Mouse (Mus musculus): ENCODE results near the gene Rcn3. TPM values are rescaled to one million over a fixed set of nuclear protein-coding genes. Genes with fewer than 3 reads are reported as not detected.
"Not testable (repeated sequence)": the region's sequence is repeated elsewhere in the genome, so short reads cannot be mapped to it uniquely, and the experiment has no call there.

Gene Rcn3
- polyA plus RNA-seq, 1 experiment from 2014 or later: 61.3 TPM

- no peak for ATAC-seq
- WGBS: 79% methylated on average over 8 of the region's 8 CpGs
Measured at GRCm38 (mm10) chr7:45105491-45105890, 13.5 kb upstream of the Rcn3 start.

GRCm38 (mm10) chr7:45104941-45105340, 12.9 kb upstream of the Rcn3 start:
- H3K9ac ChIP-seq: no peak overlapping the region
- ATAC-seq: no peak
- H3K4me2 ChIP-seq: no peak overlapping the region
- H3K27me3 ChIP-seq: no peaks in the 10 kb centered on the region
- H3K4me1 ChIP-seq: no peaks in the 10 kb centered on the region
- WGBS: 87% methylated on average over 5 of the region's 5 CpGs
- no peak overlapping the region for H3K27ac ChIP-seq
- H3K4me3 ChIP-seq: no peak overlapping the region
- no peaks in the 10 kb centered on the region for H3K9me3 ChIP-seq (replicated peaks)
- H3K36me3 ChIP-seq (ENCODE audit: poor library complexity, severe bottlenecking): no peaks in the 10 kb centered on the region

More at GRCm38 (mm10) chr7:45105491-45105890, 13.5 kb upstream of the Rcn3 start:
- Histone ChIP-seq H3K4me3 (no peak overlapping the region), H3K9me3 (replicated peaks) (no peaks in the 10 kb centered on the region), H3K4me1 (no peaks in the 10 kb centered on the region), H3K27ac (no peak overlapping the region), H3K36me3 (ENCODE audit: poor library complexity, severe bottlenecking) (no peaks in the 10 kb centered on the region), H3K9ac (no peak overlapping the region), H3K27me3 (no peaks in the 10 kb centered on the region), H3K4me2 (no peak overlapping the region)

GRCm38 (mm10) chr7:45103652-45104180, 11.7 kb upstream of the Rcn3 start, which contains the start of gene Fcgrt:
Fcgrt (minus strand) TSS chr7:45103851.
- no peaks in the 10 kb centered on the region for H3K27me3 ChIP-seq
- WGBS: 80% methylated on average over 7 of the region's 7 CpGs
- H3K4me2 ChIP-seq: no peak within 1 kb of the TSS
- no peak within 1 kb of the TSS for H3K9ac ChIP-seq
- H3K4me3 ChIP-seq: no peak within 1 kb of the TSS
- ATAC-seq: no peak
- H3K27ac ChIP-seq: no peak within 1 kb of the TSS
- H3K4me1 ChIP-seq: no peaks in the 10 kb centered on the region
- no peaks in the 10 kb centered on the region for H3K36me3 ChIP-seq (ENCODE audit: poor library complexity, severe bottlenecking)
- no peaks in the 10 kb centered on the region for H3K9me3 ChIP-seq (replicated peaks)

- no peak overlapping the region for H3K4me2 ChIP-seq
- H3K9me3 ChIP-seq (replicated peaks): no peaks in the 10 kb centered on the region
- no peak overlapping the region for H3K4me3 ChIP-seq
- no peak for ATAC-seq
- WGBS: 83% methylated on average over 9 of the region's 9 CpGs
- H3K36me3 ChIP-seq (ENCODE audit: poor library complexity, severe bottlenecking): no peaks in the 10 kb centered on the region
- H3K27me3 ChIP-seq: no peaks in the 10 kb centered on the region
- H3K27ac ChIP-seq: no peak overlapping the region
- no peaks in the 10 kb centered on the region for H3K4me1 ChIP-seq
- H3K9ac ChIP-seq: no peak overlapping the region
Measured at GRCm38 (mm10) chr7:45102940-45103585, 11.0 kb upstream of the Rcn3 start.

- no peak for ATAC-seq
- Histone ChIP-seq H3K4me3 (no peak overlapping the region), H3K27me3 (no peaks in the 10 kb centered on the region), H3K4me1 (no peaks in the 10 kb centered on the region), H3K9me3 (replicated peaks) (no peaks in the 10 kb centered on the region), H3K9ac (no peak overlapping the region), H3K4me2 (no peak overlapping the region), H3K36me3 (ENCODE audit: poor library complexity, severe bottlenecking) (no peaks in the 10 kb centered on the region), H3K27ac (no peak overlapping the region)
- WGBS: 94% methylated on average over 11 of the region's 11 CpGs
Measured at GRCm38 (mm10) chr7:45102441-45102840, 10.4 kb upstream of the Rcn3 start.

- Histone ChIP-seq H3K4me2 (no peak overlapping the region), H3K4me1 (no peaks in the 10 kb centered on the region), H3K4me3 (no peak overlapping the region), H3K9me3 (replicated peaks) (no peaks in the 10 kb centered on the region), H3K27me3 (no peaks in the 10 kb centered on the region), H3K9ac (no peak overlapping the region), H3K27ac (no peak overlapping the region), H3K36me3 (ENCODE audit: poor library complexity, severe bottlenecking) (no peaks in the 10 kb centered on the region)
- WGBS: 92% methylated on average over 6 of the region's 6 CpGs
- ATAC-seq: no peak
Measured at GRCm38 (mm10) chr7:45100046-45100445, 8.0 kb upstream of the Rcn3 start.

GRCm38 (mm10) chr7:45098541-45099240, 6.7 kb upstream of the Rcn3 start:
- Histone ChIP-seq H3K9me3 (replicated peaks) (no peaks in the 10 kb centered on the region), H3K9ac (no peak overlapping the region), H3K4me3 (no peak overlapping the region), H3K4me2 (no peak overlapping the region), H3K4me1 (no peaks in the 10 kb centered on the region), H3K27ac (no peak overlapping the region), H3K36me3 (ENCODE audit: poor library complexity, severe bottlenecking) (no peaks in the 10 kb centered on the region), H3K27me3 (no peaks in the 10 kb centered on the region)
- ATAC-seq: no peak
- WGBS: 91% methylated on average over 8 of the region's 8 CpGs

GRCm38 (mm10) chr7:45097479-45097878, 5.5 kb upstream of the Rcn3 start:
- H3K4me3 ChIP-seq: no peak overlapping the region
- H3K4me1 ChIP-seq: peaks cover 6% of the 10 kb centered on the region; the same call in 1 of the 2 replicates
- ATAC-seq: no peak
- H3K36me3 ChIP-seq (ENCODE audit: poor library complexity, severe bottlenecking): no peaks in the 10 kb centered on the region
- H3K27ac ChIP-seq: no peak overlapping the region
- no peaks in the 10 kb centered on the region for H3K27me3 ChIP-seq
- H3K9ac ChIP-seq: no peak overlapping the region
- WGBS: 54% methylated on average over 6 of the region's 6 CpGs
- no peak overlapping the region for H3K4me2 ChIP-seq
- H3K9me3 ChIP-seq (replicated peaks): no peaks in the 10 kb centered on the region

- not testable (repeated sequence) for H3K36me3 ChIP-seq (ENCODE audit: poor library complexity, severe bottlenecking); ATAC-seq; H3K9me3 ChIP-seq (replicated peaks); H3K27me3 ChIP-seq; H3K4me3 ChIP-seq; H3K27ac ChIP-seq; H3K4me2 ChIP-seq; H3K9ac ChIP-seq
- peaks cover 17% of the 10 kb centered on the region for H3K4me1 ChIP-seq
- 90% methylated on average over 14 of the region's 14 CpGs for WGBS
Measured at GRCm38 (mm10) chr7:45095965-45096364, 3.9 kb upstream of the Rcn3 start.

- Histone ChIP-seq H3K9me3 (replicated peaks) (no peaks in the 10 kb centered on the region), H3K4me3 (no peak overlapping the region), H3K36me3 (ENCODE audit: poor library complexity, severe bottlenecking) (no peaks in the 10 kb centered on the region), H3K4me2 (no peak overlapping the region), H3K27me3 (no peaks in the 10 kb centered on the region), H3K9ac (no peak overlapping the region), H3K4me1 (peaks cover 19% of the 10 kb centered on the region), H3K27ac (no peak overlapping the region)
- ATAC-seq: no peak
- WGBS: 87% methylated on average over 6 of the region's 6 CpGs
Measured at GRCm38 (mm10) chr7:45095367-45095766, 3.3 kb upstream of the Rcn3 start.

GRCm38 (mm10) chr7:45094121-45094520, 2.1 kb upstream of the Rcn3 start:
- ATAC-seq: no peak
- Histone ChIP-seq H3K9ac (no peak overlapping the region), H3K27me3 (no peaks in the 10 kb centered on the region), H3K27ac (no peak overlapping the region), H3K9me3 (replicated peaks) (no peaks in the 10 kb centered on the region), H3K4me2 (no peak overlapping the region), H3K4me1 (peaks cover 19% of the 10 kb centered on the region), H3K4me3 (no peak overlapping the region), H3K36me3 (ENCODE audit: poor library complexity, severe bottlenecking) (no peaks in the 10 kb centered on the region)
- WGBS: 80% methylated on average over 7 of the region's 7 CpGs

- H3K9ac ChIP-seq: no peak overlapping the region
- H3K4me2 ChIP-seq: no peak overlapping the region
- ATAC-seq: no peak
- H3K4me3 ChIP-seq: no peak overlapping the region
- WGBS: 37% methylated on average over 18 of the region's 18 CpGs
- no peaks in the 10 kb centered on the region for H3K9me3 ChIP-seq (replicated peaks)
- H3K27me3 ChIP-seq: no peaks in the 10 kb centered on the region
- H3K4me1 ChIP-seq: peaks cover 19% of the 10 kb centered on the region
- H3K36me3 ChIP-seq (ENCODE audit: poor library complexity, severe bottlenecking): peaks cover 1% of the 10 kb centered on the region; the same call in 1 of the 2 replicates
- no peak overlapping the region for H3K27ac ChIP-seq
Measured at GRCm38 (mm10) chr7:45093516-45093905, 1.5 kb upstream of the Rcn3 start.
